Mouse (Mus musculus): ENCODE data around the gene Wdr86. TPM values are rescaled to one million over a fixed set of nuclear protein-coding genes. Genes with fewer than 3 reads are reported as not detected.

Gene Wdr86
- polyA plus RNA-seq, 1 experiment from 2014 or later = 5.8 TPM

Other genes with a start within 250 kb of the Wdr86 start
- gene Gbx1, start 203.5 kb downstream of the Wdr86 start, polyA plus RNA-seq (2015; fragmentation: Nextera tagmentation; extraction: Ambion mirVana) = 11.2 and 16.1 TPM in 2 replicates
- gene Asb10, start 189.7 kb downstream of the Wdr86 start, polyA plus RNA-seq (2015; fragmentation: Nextera tagmentation; extraction: Ambion mirVana) = 0.15 and 0.25 TPM in 2 replicates
- gene 4931409K22Rik, start 173.9 kb downstream of the Wdr86 start, polyA plus RNA-seq (2015; fragmentation: Nextera tagmentation; extraction: Ambion mirVana) = 0.08 and 0.17 TPM in 2 replicates
- 91.2 and 99.1 TPM in 2 replicates for gene Abcf2, start 153.3 kb downstream of the Wdr86 start, polyA plus RNA-seq (2015; fragmentation: Nextera tagmentation; extraction: Ambion mirVana)
- gene Chpf2, start 144.0 kb downstream of the Wdr86 start, polyA plus RNA-seq (2015; fragmentation: Nextera tagmentation; extraction: Ambion mirVana) = 19.1 and 19.9 TPM in 2 replicates
- gene Smarcd3, start 106.3 kb downstream of the Wdr86 start, polyA plus RNA-seq (2015; fragmentation: Nextera tagmentation; extraction: Ambion mirVana) = 91.1 and 99.2 TPM in 2 replicates
- 49.9 TPM in 2 replicates for gene Nub1, start 45.2 kb downstream of the Wdr86 start, polyA plus RNA-seq (2015; fragmentation: Nextera tagmentation; extraction: Ambion mirVana)
- gene Crygn, start 27.3 kb upstream of the Wdr86 start, polyA plus RNA-seq (2015; fragmentation: Nextera tagmentation; extraction: Ambion mirVana) = 1.5 TPM in 1 of 2 replicates, not detected in the other
- gene Rheb, start 111.9 kb upstream of the Wdr86 start, polyA plus RNA-seq (2015; fragmentation: Nextera tagmentation; extraction: Ambion mirVana) = 244 and 270 TPM in 2 replicates